Mouse (Mus musculus) retina, adult 2 months (tissue): ENCODE results near the gene Afdn.

Experiments
- DNase-seq: peaks from one replicate; pipeline ENCODE4 v3.0.0-alpha.2; 2012; ENCODE audit warnings: low read depth, low spot score

Afdn gene

GRCm38 (mm10) chr17:13759853-13760627 is at the start of gene Afdn:
TSS of gene Afdn (plus strand) at chr17:13760539.
- DNase-seq = peak; percentile 72

- DNase-seq = no peak
Measured at GRCm38 (mm10) chr17:13711173-13711572, 49.2 kb upstream of the Afdn start.

- no peak for DNase-seq
Measured at GRCm38 (mm10) chr17:13712116-13712515, 48.2 kb upstream of the Afdn start.

GRCm38 (mm10) chr17:13712518-13712917 is 47.8 kb upstream of the Afdn start:
- no peak for DNase-seq

GRCm38 (mm10) chr17:13714128-13714527 is 46.2 kb upstream of the Afdn start:
- no peak for DNase-seq

- no peak for DNase-seq
Measured at GRCm38 (mm10) chr17:13714654-13715053, 45.7 kb upstream of the Afdn start.

- DNase-seq = no peak
Measured at GRCm38 (mm10) chr17:13715511-13715910, 44.8 kb upstream of the Afdn start.

- DNase-seq = no peak
Measured at GRCm38 (mm10) chr17:13716336-13716735, 44.0 kb upstream of the Afdn start.

- no peak for DNase-seq
Measured at GRCm38 (mm10) chr17:13717428-13717827, 42.9 kb upstream of the Afdn start.

- no peak for DNase-seq
Measured at GRCm38 (mm10) chr17:13720187-13720586, 40.2 kb upstream of the Afdn start.

GRCm38 (mm10) chr17:13721372-13721771 is 39.0 kb upstream of the Afdn start:
- DNase-seq = no peak

GRCm38 (mm10) chr17:13722434-13722833 is 37.9 kb upstream of the Afdn start:
- DNase-seq = no peak

GRCm38 (mm10) chr17:13725004-13725550 is 35.3 kb upstream of the Afdn start:
- DNase-seq = no peak

GRCm38 (mm10) chr17:13726832-13727355 is 33.4 kb upstream of the Afdn start:
- no peak for DNase-seq

GRCm38 (mm10) chr17:13730980-13731726 is 29.2 kb upstream of the Afdn start:
- DNase-seq = no peak

GRCm38 (mm10) chr17:13731727-13732112 is 28.6 kb upstream of the Afdn start:
- no peak for DNase-seq

- DNase-seq = no peak
Measured at GRCm38 (mm10) chr17:13732685-13733084, 27.7 kb upstream of the Afdn start.

GRCm38 (mm10) chr17:13733971-13734370 is 26.4 kb upstream of the Afdn start:
- no peak for DNase-seq

GRCm38 (mm10) chr17:13735057-13735456 is 25.3 kb upstream of the Afdn start:
- DNase-seq = no peak

- no peak for DNase-seq
Measured at GRCm38 (mm10) chr17:13735803-13736282, 24.5 kb upstream of the Afdn start.

GRCm38 (mm10) chr17:13737336-13737735 is 23.0 kb upstream of the Afdn start:
- no peak for DNase-seq

GRCm38 (mm10) chr17:13738121-13738776 is 22.1 kb upstream of the Afdn start:
- no peak for DNase-seq
